Mouse (Mus musculus) urinary bladder, postnatal 4 days (tissue): ENCODE measurements at regions not wholly inside any gene's neighbourhood (a gene's known extent, or its start where the extent isn't known, plus 50 kb on each side); places are given as distances from the start of the nearest gene placed in this dataset.
"Not testable (repeated sequence)": the region's sequence is repeated elsewhere in the genome, so short reads cannot be mapped to it uniquely, and the experiment has no call there.

ENCODE experiments used
- DNase-seq, 2 experiments: peaks; one replicate each; pipeline ENCODE4 v3.0.0; 2021 to 2022; ENCODE audit warnings: low spot score in 2 of 2

DNA sequence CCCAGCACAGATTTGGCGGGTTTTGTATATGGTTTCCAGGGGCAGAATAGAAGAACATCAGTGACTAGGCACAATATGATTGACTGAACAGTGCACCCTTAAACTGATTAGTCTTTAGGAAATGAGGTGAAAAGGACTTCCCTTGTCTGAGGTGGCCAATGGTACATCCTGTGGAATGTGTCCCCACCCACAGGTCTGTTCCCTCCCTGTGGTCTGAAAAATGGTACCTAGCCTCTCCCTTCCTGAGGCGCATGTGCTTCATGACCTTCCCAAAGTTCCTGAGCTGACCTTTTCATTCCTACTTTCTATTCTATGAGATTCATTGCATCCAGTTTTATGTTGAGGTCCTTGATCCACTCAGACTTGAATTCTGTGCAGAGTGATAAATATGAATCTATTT lies 76.0 kb downstream of the Zfp97 start:
- DNase-seq: not testable (repeated sequence)

DNA sequence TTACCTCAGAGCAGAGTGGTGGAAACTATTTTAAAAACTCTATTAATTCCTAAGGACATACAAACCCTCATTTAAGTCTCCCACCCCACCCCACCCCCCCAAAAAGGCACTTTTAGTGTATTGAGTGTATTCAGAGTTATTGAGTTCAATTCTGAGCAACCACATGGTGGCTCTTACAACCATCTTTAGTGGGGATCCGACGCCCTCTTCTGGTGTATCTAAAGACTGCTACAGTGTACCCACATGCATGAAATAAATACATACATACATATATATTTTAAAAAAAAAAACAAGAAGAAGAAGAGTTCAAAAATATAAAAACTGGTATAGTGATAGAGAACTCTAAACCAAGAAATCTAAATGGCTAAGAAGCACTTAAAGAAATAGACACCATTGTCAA lies 107.9 kb downstream of the Zfp97 start:
- no peak for DNase-seq

- peak; percentile 84 to 85 for DNase-seq
Observed at GRCm38 (mm10) chr17:17234329-17235185, 113.3 kb downstream of the Zfp97 start.

GRCm38 (mm10) chr17:17235186-17235482 lies 113.9 kb downstream of the Zfp97 start:
- not testable (repeated sequence) for DNase-seq
